In genomic region chr6:6075940-6076447, GRCm38 (mm10) we compare ENCODE assay signal across 23 mouse cellular contexts.
"Had no signal": no experiment of that assay in that cellular context is flagged by ENCODE, and none has a peak within 500 bp of the region (broad histone marks: within the 10 kb centered on the region; RNA-seq: fewer than 3 reads in every experiment).

No protein-coding gene starts in this region.

- H3K27ac ChIP-seq: left cerebral cortex, adult 2 months; limb, embryonic 12.5 days; limb, embryonic 15.5 days; liver, embryonic 14.5 days; macrophage; midbrain, embryonic 12.5 days; midbrain, embryonic 15.5 days; neural tube, embryonic 12.5 days; neural tube, embryonic 15.5 days; stomach, postnatal 0 days had no signal

- H3K27me3 ChIP-seq: limb, embryonic 12.5 days; limb, embryonic 15.5 days; midbrain, embryonic 12.5 days; midbrain, embryonic 15.5 days; neural tube, embryonic 12.5 days; neural tube, embryonic 15.5 days had no signal

- H3K4me2 ChIP-seq: limb, embryonic 12.5 days; limb, embryonic 15.5 days; liver, embryonic 11.5 days; lung, embryonic 14.5 days; midbrain, embryonic 12.5 days; midbrain, embryonic 15.5 days; neural tube, embryonic 12.5 days; neural tube, embryonic 15.5 days had no signal

- H3K4me3 ChIP-seq: left cerebral cortex, adult 2 months; limb, embryonic 12.5 days; limb, embryonic 15.5 days; midbrain, embryonic 12.5 days; midbrain, embryonic 15.5 days; neural tube, embryonic 12.5 days; neural tube, embryonic 15.5 days had no signal

- ATAC-seq: intestine, postnatal 0 days; liver, postnatal 0 days; lung, postnatal 0 days; midbrain, embryonic 15.5 days had no signal

- H3K36me3 ChIP-seq: midbrain, embryonic 12.5 days; midbrain, embryonic 15.5 days; neural tube, embryonic 15.5 days had no signal

- H3K9ac ChIP-seq: limb, embryonic 12.5 days; limb, embryonic 15.5 days; liver, embryonic 14.5 days; liver, postnatal 0 days; lung, embryonic 14.5 days; midbrain, embryonic 12.5 days; midbrain, embryonic 15.5 days; neural tube, embryonic 12.5 days; neural tube, embryonic 15.5 days had no signal

- H3K4me1 ChIP-seq: limb, embryonic 15.5 days; midbrain, embryonic 15.5 days; neural tube, embryonic 12.5 days; neural tube, embryonic 15.5 days had no signal

- DNase-seq: layer of hippocampus, postnatal 36 days; left cerebral cortex, postnatal 4 days; liver, postnatal 0 days; lung, embryonic 14.5 days; right cerebral cortex, adult 18-20 months; right cerebral cortex, postnatal 14 days; right cerebral cortex, postnatal 4 days; thymus, adult 2 months; thymus, postnatal 14 days; thymus, postnatal 4 days had no signal

- H3K9me3 ChIP-seq: limb, embryonic 12.5 days; limb, embryonic 15.5 days; midbrain, embryonic 12.5 days; midbrain, embryonic 15.5 days; neural tube, embryonic 15.5 days had no signal
